Mouse (Mus musculus): ENCODE results near the gene Wdr5. TPM values are rescaled to one million over a fixed set of nuclear protein-coding genes. Genes with fewer than 3 reads are reported as not detected.

Gene Wdr5
- polyA plus RNA-seq, 1 experiment, result 25.4 TPM

- Histone ChIP-seq H3K27ac (ENCODE audit: insufficient read depth, low read depth, low read length) (no peak overlapping the region), H3K4me1 (ENCODE audit: control insufficient read depth, insufficient read depth, low read length) (no peaks in the 10 kb centered on the region), H3K4me3 (ENCODE audit: insufficient read depth, low read length) (no peak overlapping the region)
- TF ChIP-seq POLR2A (IDR thresholded peaks at IDR 0.05; ENCODE audit: borderline replicate concordance, low read depth, low read length) (no peak), CTCF (IDR thresholded peaks at IDR 0.05; ENCODE audit: low read depth, low read length) (no peak)
These were observed 32.4 kb downstream of the Wdr5 start for GRCm38 (mm10) chr2:27547326-27547725.

GRCm38 (mm10) chr2:27547986-27548385, 33.0 kb downstream of the Wdr5 start:
- TF ChIP-seq POLR2A (IDR thresholded peaks at IDR 0.05; ENCODE audit: borderline replicate concordance, low read depth, low read length) (no peak), CTCF (IDR thresholded peaks at IDR 0.05; ENCODE audit: low read depth, low read length) (no peak)

GRCm38 (mm10) chr2:27548664-27549369, 33.9 kb downstream of the Wdr5 start:
- Histone ChIP-seq H3K4me3 (ENCODE audit: insufficient read depth, low read length) (no peak overlapping the region), H3K4me1 (ENCODE audit: control insufficient read depth, insufficient read depth, low read length) (no peaks in the 10 kb centered on the region), H3K27ac (ENCODE audit: insufficient read depth, low read depth, low read length) (no peak overlapping the region)
- no peak for TF ChIP-seq CTCF (IDR thresholded peaks at IDR 0.05; ENCODE audit: low read depth, low read length)
- TF ChIP-seq POLR2A (IDR thresholded peaks at IDR 0.05; ENCODE audit: borderline replicate concordance, low read depth, low read length), result no peak

More at GRCm38 (mm10) chr2:27547986-27548385, 33.0 kb downstream of the Wdr5 start:
- Histone ChIP-seq H3K4me3 (ENCODE audit: insufficient read depth, low read length) (no peak overlapping the region), H3K27ac (ENCODE audit: insufficient read depth, low read depth, low read length) (no peak overlapping the region), H3K4me1 (ENCODE audit: control insufficient read depth, insufficient read depth, low read length) (no peaks in the 10 kb centered on the region)

GRCm38 (mm10) chr2:27552620-27553287, 37.8 kb downstream of the Wdr5 start:
- TF ChIP-seq POLR2A (IDR thresholded peaks at IDR 0.05; ENCODE audit: borderline replicate concordance, low read depth, low read length), result no peak
- peak; percentile 59 for TF ChIP-seq CTCF (IDR thresholded peaks at IDR 0.05; ENCODE audit: low read depth, low read length)
- Histone ChIP-seq H3K27ac (ENCODE audit: insufficient read depth, low read depth, low read length) (no peak overlapping the region), H3K4me1 (ENCODE audit: control insufficient read depth, insufficient read depth, low read length) (no peaks in the 10 kb centered on the region), H3K4me3 (ENCODE audit: insufficient read depth, low read length) (no peak overlapping the region)

GRCm38 (mm10) chr2:27554308-27554707, 39.4 kb downstream of the Wdr5 start:
- no peak overlapping the region for H3K27ac ChIP-seq (ENCODE audit: insufficient read depth, low read depth, low read length)
- no peak for TF ChIP-seq POLR2A (IDR thresholded peaks at IDR 0.05; ENCODE audit: borderline replicate concordance, low read depth, low read length)
- no peak for TF ChIP-seq CTCF (IDR thresholded peaks at IDR 0.05; ENCODE audit: low read depth, low read length)
- no peak overlapping the region for H3K4me3 ChIP-seq (ENCODE audit: insufficient read depth, low read length)
- H3K4me1 ChIP-seq (ENCODE audit: control insufficient read depth, insufficient read depth, low read length), result no peaks in the 10 kb centered on the region

- H3K27ac ChIP-seq (ENCODE audit: insufficient read depth, low read depth, low read length), result no peak overlapping the region
- TF ChIP-seq CTCF (IDR thresholded peaks at IDR 0.05; ENCODE audit: low read depth, low read length), result no peak
- no peak for TF ChIP-seq POLR2A (IDR thresholded peaks at IDR 0.05; ENCODE audit: borderline replicate concordance, low read depth, low read length)
- H3K4me1 ChIP-seq (ENCODE audit: control insufficient read depth, insufficient read depth, low read length), result no peaks in the 10 kb centered on the region
- no peak overlapping the region for H3K4me3 ChIP-seq (ENCODE audit: insufficient read depth, low read length)
These were observed 42.0 kb downstream of the Wdr5 start for GRCm38 (mm10) chr2:27556921-27557320.

GRCm38 (mm10) chr2:27560708-27561123, 45.8 kb downstream of the Wdr5 start:
- Histone ChIP-seq H3K4me1 (ENCODE audit: control insufficient read depth, insufficient read depth, low read length) (peaks cover 9% of the 10 kb centered on the region), H3K4me3 (ENCODE audit: insufficient read depth, low read length) (no peak overlapping the region), H3K27ac (ENCODE audit: insufficient read depth, low read depth, low read length) (no peak overlapping the region)
- TF ChIP-seq POLR2A (IDR thresholded peaks at IDR 0.05; ENCODE audit: borderline replicate concordance, low read depth, low read length), result no peak
- TF ChIP-seq CTCF (IDR thresholded peaks at IDR 0.05; ENCODE audit: low read depth, low read length), result no peak

- H3K4me3 ChIP-seq (ENCODE audit: insufficient read depth, low read length), result no peak overlapping the region
- TF ChIP-seq POLR2A (IDR thresholded peaks at IDR 0.05; ENCODE audit: borderline replicate concordance, low read depth, low read length), result no peak
- TF ChIP-seq CTCF (IDR thresholded peaks at IDR 0.05; ENCODE audit: low read depth, low read length), result no peak
- H3K27ac ChIP-seq (ENCODE audit: insufficient read depth, low read depth, low read length), result no peak overlapping the region
- peaks cover 9% of the 10 kb centered on the region for H3K4me1 ChIP-seq (ENCODE audit: control insufficient read depth, insufficient read depth, low read length)
These were observed 46.2 kb downstream of the Wdr5 start for GRCm38 (mm10) chr2:27561159-27561558.

GRCm38 (mm10) chr2:27561829-27562228, 46.9 kb downstream of the Wdr5 start:
- no peak for TF ChIP-seq CTCF (IDR thresholded peaks at IDR 0.05; ENCODE audit: low read depth, low read length)
- TF ChIP-seq POLR2A (IDR thresholded peaks at IDR 0.05; ENCODE audit: borderline replicate concordance, low read depth, low read length), result no peak
- H3K4me3 ChIP-seq (ENCODE audit: insufficient read depth, low read length), result no peak overlapping the region
- H3K27ac ChIP-seq (ENCODE audit: insufficient read depth, low read depth, low read length), result no peak overlapping the region
- H3K4me1 ChIP-seq (ENCODE audit: control insufficient read depth, insufficient read depth, low read length), result peaks cover 9% of the 10 kb centered on the region

- Histone ChIP-seq H3K4me3 (ENCODE audit: insufficient read depth, low read length) (no peak overlapping the region), H3K27ac (ENCODE audit: insufficient read depth, low read depth, low read length) (no peak overlapping the region), H3K4me1 (ENCODE audit: control insufficient read depth, insufficient read depth, low read length) (peaks cover 9% of the 10 kb centered on the region)
- TF ChIP-seq POLR2A (IDR thresholded peaks at IDR 0.05; ENCODE audit: borderline replicate concordance, low read depth, low read length), result no peak
- peak; percentile 16; the same call in 1 of the 2 replicates for TF ChIP-seq CTCF (IDR thresholded peaks at IDR 0.05; ENCODE audit: low read depth, low read length)
These were observed 48.7 kb downstream of the Wdr5 start for GRCm38 (mm10) chr2:27563641-27564148.

Measured in bone marrow macrophage, adult 2 months (primary cell).